Mouse (Mus musculus) lung, postnatal 0 days (tissue): ENCODE data around the gene Hibadh. TPM values are rescaled to one million over a fixed set of nuclear protein-coding genes. Genes with fewer than 3 reads are reported as not detected.
A peak's percentile ranks its signal among the peaks of the same experiment; 100 is the strongest.

Experiments
- ATAC-seq: fragments of 200-750 bp; cut with Nextera tagmentation; 2 replicates; pipeline ENCODE4 v1.8.0; 2017; ENCODE audit warnings: moderate library complexity
- DNase-seq: peaks from one replicate; pipeline ENCODE4 v3.0.0-alpha.2; 2016; ENCODE audit warnings: low spot score
- H3K27ac ChIP-seq: fragments of 300-500 bp; sonication (generic); 2 replicates; pipeline ENCODE4 v1.5.1; 2014; ENCODE audit warnings: antibody characterized with exemption, mild to moderate bottlenecking, low read length, mixed read lengths
- H3K27me3 ChIP-seq: fragments of 300-500 bp; sonication (generic); replicated peaks from 2 replicates; pipeline ENCODE4 v1.6.1; 2014; ENCODE audit warnings: low read length, mixed read lengths; ENCODE audit not compliant: insufficient read depth
- H3K36me3 ChIP-seq: fragments of 300-500 bp; sonication (generic); 2 replicates; pipeline ENCODE4 v1.6.1; 2014; ENCODE audit warnings: low read length, mixed read lengths; ENCODE audit not compliant: insufficient read depth
- H3K4me1 ChIP-seq: fragments of 300-500 bp; sonication (generic); 2 replicates; pipeline ENCODE4 v1.6.1; 2014; ENCODE audit warnings: antibody characterized with exemption, low read depth, low read length, mixed read lengths; ENCODE audit not compliant: insufficient read depth
- H3K4me2 ChIP-seq: fragments of 300-500 bp; sonication (generic); replicated peaks from 2 replicates; pipeline ENCODE4 v1.6.1; 2014; ENCODE audit warnings: low read depth, mild to moderate bottlenecking, low read length, moderate library complexity, mixed read lengths
- H3K4me3 ChIP-seq: fragments of 300-500 bp; sonication (generic); 2 replicates; pipeline ENCODE4 v1.5.1; 2014; ENCODE audit warnings: low read depth, low read length
- H3K9ac ChIP-seq: fragments of 300-500 bp; sonication (generic); replicated peaks from 2 replicates; pipeline ENCODE4 v1.6.1; 2014; ENCODE audit warnings: low read depth, mild to moderate bottlenecking
- H3K9me3 ChIP-seq: fragments of 300-500 bp; sonication (generic); 2 replicates; pipeline ENCODE4 v1.6.1; 2016; ENCODE audit warnings: low read length, mixed read lengths
- CTCF ChIP-seq: IDR thresholded peaks from 2 replicates; pipeline ENCODE4 v1.5.1; 2016; ENCODE audit warnings: antibody characterized with exemption, mild to moderate bottlenecking
- EP300 ChIP-seq: IDR thresholded peaks from 2 replicates; pipeline ENCODE4 v1.6.1; 2016; ENCODE audit warnings: antibody characterized with exemption, mild to moderate bottlenecking, control low read depth
- WGBS: fragments of 180-500 bp; shearing (Covaris S2); extraction: QIAGEN DNeasy Blood & Tissue Kit; methylation state at CpG from one replicate; pipeline ENCODE4 v1.1.7; 2014; 5-methylcytosine and 5-hydroxymethylcytosine counted together
- polyA plus RNA-seq: library from polyadenylated mRNA; unstranded; fragments of >200 nt; fragmentation: Nextera tagmentation; extraction: Ambion mirVana; gene quantifications from 2 replicates; pipeline ENCODE4 v1.2.1, GENCODE M21; 2015

The Hibadh gene
- polyA plus RNA-seq, 1 experiment from 2014 or later: 113 TPM

- TF ChIP-seq CTCF (no peak), EP300 (no peak)
- no peaks in the 10 kb centered on the region for H3K4me1 ChIP-seq
- H3K4me3 ChIP-seq: no peak overlapping the region
- H3K9me3 ChIP-seq: no peaks in the 10 kb centered on the region
- H3K9ac ChIP-seq: no peak overlapping the region
- H3K4me2 ChIP-seq: no peak overlapping the region
- peak; percentile 54 for DNase-seq
- ATAC-seq: no peak
- WGBS: 56% methylated on average over 4 of the region's 4 CpGs
- no peaks in the 10 kb centered on the region for H3K27me3 ChIP-seq
- no peaks in the 10 kb centered on the region for H3K36me3 ChIP-seq
- H3K27ac ChIP-seq: no peak overlapping the region
Observed at GRCm38 (mm10) chr6:52581081-52581480, 59.1 kb downstream of the Hibadh start.

DNA sequence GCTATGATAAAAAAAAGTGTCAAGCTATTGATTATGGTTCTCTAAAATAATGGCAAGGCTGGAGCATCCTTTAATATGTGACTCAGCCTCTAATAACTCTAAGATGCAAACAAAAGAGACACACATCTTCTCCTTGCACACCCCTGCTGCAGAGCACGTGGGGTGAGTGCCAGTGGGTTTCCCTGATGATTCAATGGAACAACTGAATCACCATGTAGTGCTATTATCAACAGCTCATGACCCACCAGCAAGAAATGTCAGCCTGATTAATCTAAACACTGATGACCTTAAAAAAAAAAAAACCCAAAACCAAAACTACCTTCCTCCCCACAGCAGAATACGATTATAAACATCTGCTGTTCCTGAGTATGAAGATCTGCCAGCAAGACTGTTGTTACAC, 61.9 kb downstream of the Hibadh start:
- WGBS: 47% methylated on average over 2 of the region's 2 CpGs
- Histone ChIP-seq H3K27me3 (no peaks in the 10 kb centered on the region), H3K4me2 (no peak overlapping the region), H3K9me3 (no peaks in the 10 kb centered on the region), H3K27ac (no peak overlapping the region), H3K4me3 (no peak overlapping the region), H3K4me1 (no peaks in the 10 kb centered on the region), H3K9ac (no peak overlapping the region), H3K36me3 (no peaks in the 10 kb centered on the region)
- TF ChIP-seq EP300 (no peak), CTCF (no peak)
- no peak for ATAC-seq
- DNase-seq: no peak

- peak; percentile 79 for DNase-seq
- Histone ChIP-seq H3K27me3 (no peaks in the 10 kb centered on the region), H3K36me3 (no peaks in the 10 kb centered on the region), H3K9ac (no peak overlapping the region), H3K9me3 (no peaks in the 10 kb centered on the region), H3K4me2 (no peak overlapping the region), H3K4me1 (no peaks in the 10 kb centered on the region), H3K4me3 (no peak overlapping the region), H3K27ac (no peak overlapping the region)
- TF ChIP-seq CTCF (peak; percentile 71), EP300 (no peak)
- ATAC-seq: no peak
- WGBS: 23% methylated on average over 4 of the region's 4 CpGs
Observed at GRCm38 (mm10) chr6:52577270-52577669, 62.9 kb downstream of the Hibadh start.

GRCm38 (mm10) chr6:52568706-52569105, 71.5 kb downstream of the Hibadh start:
- no peak overlapping the region for H3K9ac ChIP-seq
- no peak overlapping the region for H3K4me3 ChIP-seq
- ATAC-seq: no peak
- WGBS: 73% methylated on average over 6 of the region's 6 CpGs
- TF ChIP-seq CTCF: no peak
- no peak for TF ChIP-seq EP300
- H3K27ac ChIP-seq: no peak overlapping the region
- H3K4me2 ChIP-seq: no peak overlapping the region
- H3K27me3 ChIP-seq: no peaks in the 10 kb centered on the region
- no peaks in the 10 kb centered on the region for H3K36me3 ChIP-seq
- DNase-seq: no peak
- H3K4me1 ChIP-seq: no peaks in the 10 kb centered on the region
- H3K9me3 ChIP-seq: no peaks in the 10 kb centered on the region

DNA sequence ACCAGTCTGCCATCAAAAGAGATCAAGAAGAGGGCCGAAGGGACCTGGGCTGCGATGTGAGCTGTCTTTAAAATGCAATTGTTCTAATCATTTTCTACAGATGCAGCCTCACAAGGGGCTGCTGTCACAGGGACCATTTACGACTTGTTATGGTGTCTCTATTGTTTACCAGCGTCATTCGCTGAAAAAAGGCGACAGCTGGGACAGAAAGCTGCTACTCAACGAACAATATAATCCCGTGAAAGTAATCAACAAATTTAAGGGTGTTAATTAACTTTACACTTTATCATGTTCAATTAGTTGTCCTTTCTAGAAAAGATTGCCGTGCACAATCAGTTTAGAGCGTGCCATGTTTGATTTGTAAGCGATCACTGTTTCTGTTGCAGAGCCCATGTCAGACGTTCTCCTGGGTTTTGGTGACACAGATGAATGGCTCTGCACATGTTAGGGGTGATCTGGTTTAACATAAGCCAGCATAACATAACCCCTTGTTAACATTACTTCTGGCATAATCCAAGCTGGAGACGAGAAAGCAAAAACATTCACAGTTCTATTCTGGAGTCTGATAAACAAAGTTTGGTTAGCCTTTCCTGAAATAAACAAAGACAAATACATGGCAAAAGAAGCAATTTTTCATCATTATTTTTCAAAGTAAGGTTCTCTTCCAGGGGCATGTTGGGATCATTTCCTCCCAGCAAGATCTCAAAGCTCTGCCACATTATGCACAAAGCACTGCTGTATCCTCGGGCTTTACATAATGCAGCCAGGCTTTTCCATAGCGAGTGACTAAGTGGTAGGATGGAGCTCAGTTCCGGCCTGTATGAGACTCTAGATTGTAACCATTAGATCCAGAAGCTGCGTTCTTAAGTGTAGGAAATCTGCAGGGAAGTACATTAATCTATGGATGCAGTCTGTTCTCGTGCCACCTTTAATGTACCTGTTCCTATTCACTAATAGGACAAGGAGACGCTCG, 72.6 kb downstream of the Hibadh start:
- no peak overlapping the region for H3K4me3 ChIP-seq
- H3K9me3 ChIP-seq: no peaks in the 10 kb centered on the region
- H3K36me3 ChIP-seq: no peaks in the 10 kb centered on the region
- no peak overlapping the region for H3K27ac ChIP-seq
- H3K9ac ChIP-seq: no peak overlapping the region
- ATAC-seq (no peak), DNase-seq (no peak)
- no peak overlapping the region for H3K4me2 ChIP-seq
- 70% methylated on average over 20 of the region's 20 CpGs for WGBS
- no peaks in the 10 kb centered on the region for H3K4me1 ChIP-seq
- TF ChIP-seq EP300: no peak
- TF ChIP-seq CTCF: no peak
- no peaks in the 10 kb centered on the region for H3K27me3 ChIP-seq

DNA sequence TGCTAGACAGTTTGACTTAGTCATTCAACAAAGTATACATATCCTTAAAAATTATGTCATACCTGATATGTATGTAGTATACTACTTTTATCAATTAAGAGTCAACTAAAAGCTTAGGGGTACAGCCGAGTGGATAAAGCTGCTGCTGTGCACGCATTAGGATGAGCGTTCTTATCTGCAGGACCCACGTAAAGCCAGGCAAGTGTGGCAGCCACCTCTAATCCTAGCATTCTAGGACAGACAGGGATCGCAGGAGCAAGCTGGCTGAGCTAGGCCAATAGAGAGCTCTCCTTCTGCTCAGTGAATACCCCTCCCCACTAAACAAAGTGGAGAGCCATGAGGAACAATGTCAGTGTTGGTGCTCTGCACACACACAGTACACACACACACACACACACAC, 75.0 kb downstream of the Hibadh start:
- H3K4me3 ChIP-seq: no peak overlapping the region
- H3K9me3 ChIP-seq: no peaks in the 10 kb centered on the region
- ATAC-seq: no peak
- 78% methylated on average over 5 of the region's 5 CpGs for WGBS
- no peaks in the 10 kb centered on the region for H3K36me3 ChIP-seq
- no peak for DNase-seq
- H3K27me3 ChIP-seq: no peaks in the 10 kb centered on the region
- no peak overlapping the region for H3K9ac ChIP-seq
- no peak overlapping the region for H3K4me2 ChIP-seq
- H3K4me1 ChIP-seq: no peaks in the 10 kb centered on the region
- H3K27ac ChIP-seq: no peak overlapping the region
- no peak for TF ChIP-seq CTCF
- no peak for TF ChIP-seq EP300
